Comparison of ENCODE assay signal across 14 mouse cellular contexts in genomic region chrX:150954721-150955120, GRCm38 (mm10).
"Had no signal": no experiment of that assay in that cellular context is flagged by ENCODE, and none has a peak within 500 bp of the region (broad histone marks: within the 10 kb centered on the region; RNA-seq: fewer than 3 reads in every experiment).

No protein-coding gene starts in this region.

- H3K4me3 ChIP-seq: limb, embryonic 13.5 days; midbrain, embryonic 12.5 days; neural tube, embryonic 13.5 days; stomach, embryonic 15.5 days had no signal

- H3K27ac ChIP-seq: limb, embryonic 13.5 days; liver, embryonic 14.5 days; midbrain, embryonic 12.5 days; neural tube, embryonic 13.5 days had no signal

- H3K4me2 ChIP-seq: limb, embryonic 13.5 days; midbrain, embryonic 12.5 days; neural tube, embryonic 13.5 days; stomach, embryonic 15.5 days had no signal

- DNase-seq: kidney, postnatal 36 days; layer of hippocampus, adult 9-11 months; layer of hippocampus, postnatal 36 days; lung, adult 18-20 months; retina, postnatal 1 day; right cerebral cortex, postnatal 4 days; thymus, adult 2 months; thymus, postnatal 25 days had no signal

- H3K36me3 ChIP-seq: limb, embryonic 13.5 days; midbrain, embryonic 12.5 days; neural tube, embryonic 13.5 days; stomach, embryonic 15.5 days had no signal

- H3K4me1 ChIP-seq: limb, embryonic 13.5 days; midbrain, embryonic 12.5 days; stomach, embryonic 15.5 days had no signal

- H3K9ac ChIP-seq: limb, embryonic 13.5 days; liver, embryonic 14.5 days; midbrain, embryonic 12.5 days; neural tube, embryonic 13.5 days; stomach, embryonic 15.5 days had no signal

- ATAC-seq: midbrain, embryonic 16.5 days had no signal

- H3K27me3 ChIP-seq: neural tube, embryonic 13.5 days; stomach, embryonic 15.5 days had no signal

- H3K9me3 ChIP-seq: limb, embryonic 13.5 days; midbrain, embryonic 12.5 days; neural tube, embryonic 13.5 days; stomach, embryonic 15.5 days had no signal
